Mouse (Mus musculus) myocyte (in vitro differentiated cells): ENCODE results near the gene Nfatc2.

ENCODE experiments used
- CEBPB ChIP-seq: IDR thresholded peaks from 2 replicates; pipeline ENCODE4 v1.6.1; 2011; ENCODE audit warnings: mild to moderate bottlenecking, moderate library complexity; ENCODE audit not compliant: poor library complexity, insufficient read depth, severe bottlenecking
- E2F4 ChIP-seq: IDR thresholded peaks from one replicate; pipeline ENCODE4 v1.6.1; 2011; ENCODE audit warnings: mild to moderate bottlenecking, control low read depth, moderate library complexity; ENCODE audit not compliant: insufficient read depth
- MAX ChIP-seq: IDR thresholded peaks from one replicate; pipeline ENCODE4 v1.6.1; 2011; ENCODE audit warnings: low read depth, mild to moderate bottlenecking, control low read depth
- POLR2A ChIP-seq: IDR thresholded peaks from one replicate; pipeline ENCODE4 v1.6.1; 2011; ENCODE audit warnings: low read depth, mild to moderate bottlenecking, control low read depth, moderate library complexity; ENCODE audit not compliant: insufficient read length
- POLR2AphosphoS2 ChIP-seq: IDR thresholded peaks from one replicate; pipeline ENCODE4 v1.6.1; 2011; ENCODE audit warnings: low read depth, control low read depth; ENCODE audit not compliant: insufficient read length
- SRF ChIP-seq: IDR thresholded peaks from one replicate; pipeline ENCODE4 v1.6.1; 2011; ENCODE audit warnings: low read depth; ENCODE audit not compliant: control insufficient read depth, insufficient read length
- TCF12 ChIP-seq: IDR thresholded peaks from one replicate; pipeline ENCODE4 v1.6.1; 2011; ENCODE audit warnings: mild to moderate bottlenecking, control low read depth; ENCODE audit not compliant: poor library complexity, insufficient read depth, severe bottlenecking
- TCF3 ChIP-seq: IDR thresholded peaks from one replicate; pipeline ENCODE4 v1.6.1; 2011; ENCODE audit warnings: low read depth, control low read depth; ENCODE audit not compliant: insufficient read length
- USF1 ChIP-seq: IDR thresholded peaks from one replicate; pipeline ENCODE4 v1.6.1; 2011; ENCODE audit warnings: low read depth, mild to moderate bottlenecking, control low read depth, moderate library complexity

GRCm38 (mm10) chr2:168514131-168514530 is 87.3 kb downstream of the Nfatc2 start:
- TF ChIP-seq TCF3 (no peak), POLR2A (no peak), TCF12 (no peak), USF1 (no peak), MAX (no peak), E2F4 (no peak), SRF (no peak), POLR2AphosphoS2 (no peak), CEBPB (no peak)
